Mouse (Mus musculus): ENCODE measurements around the gene Bpifb6.

The Bpifb6 gene

DNA sequence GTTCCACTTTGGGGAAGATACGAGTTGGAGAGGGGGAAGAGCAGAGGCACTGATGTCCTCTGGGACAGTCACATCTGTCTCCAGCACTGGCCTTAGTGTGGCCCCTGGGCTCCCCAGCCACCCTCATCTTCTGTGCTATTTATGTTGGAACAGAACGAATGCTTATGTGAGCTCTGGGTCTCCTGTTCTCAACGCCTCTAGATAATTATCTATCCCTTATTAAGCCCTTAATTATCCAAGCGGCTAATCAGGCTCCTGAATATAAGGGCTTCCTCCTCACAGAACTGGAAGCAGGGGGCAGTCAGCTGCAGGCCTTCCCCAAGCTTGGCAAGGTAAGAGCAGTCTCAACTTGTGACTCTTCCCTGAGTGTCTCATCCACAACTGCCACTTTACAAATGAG lies at the start of gene Bpifb6:
TSS of gene Bpifb6 (plus strand) at position 301 of the 400 bp plus-strand sequence.
- DNase-seq, result no peak

- DNase-seq, result peak; percentile 62 to 72
These were observed 49.2 kb upstream of the Bpifb6 start for GRCm38 (mm10) chr2:153851030-153851360.

DNA sequence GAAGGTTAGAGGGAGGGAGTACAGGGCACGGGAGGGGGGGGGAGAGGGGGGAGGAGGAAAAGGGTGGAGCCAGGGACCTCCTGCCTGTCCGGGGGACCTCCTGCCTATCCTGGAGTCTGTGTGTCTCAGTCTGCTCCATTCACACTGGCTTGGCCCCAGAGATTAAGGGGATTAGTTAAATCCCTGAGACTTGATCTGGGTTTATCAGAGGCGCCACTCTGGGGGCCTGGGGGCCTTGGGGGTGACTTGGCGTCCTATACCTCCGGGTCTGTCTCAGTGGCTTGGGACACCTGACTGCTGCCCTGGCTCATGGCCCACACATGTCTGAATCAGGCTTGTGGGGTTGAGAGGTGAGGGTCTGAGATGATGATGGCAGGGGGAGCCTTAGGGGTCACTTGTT lies 46.6 kb upstream of the Bpifb6 start:
- DNase-seq, result peak in 1 of 2 experiments; percentile 22

GRCm38 (mm10) chr2:153859581-153859980 lies 40.6 kb upstream of the Bpifb6 start:
- DNase-seq, result peak in 1 of 2 experiments; percentile 27

DNA sequence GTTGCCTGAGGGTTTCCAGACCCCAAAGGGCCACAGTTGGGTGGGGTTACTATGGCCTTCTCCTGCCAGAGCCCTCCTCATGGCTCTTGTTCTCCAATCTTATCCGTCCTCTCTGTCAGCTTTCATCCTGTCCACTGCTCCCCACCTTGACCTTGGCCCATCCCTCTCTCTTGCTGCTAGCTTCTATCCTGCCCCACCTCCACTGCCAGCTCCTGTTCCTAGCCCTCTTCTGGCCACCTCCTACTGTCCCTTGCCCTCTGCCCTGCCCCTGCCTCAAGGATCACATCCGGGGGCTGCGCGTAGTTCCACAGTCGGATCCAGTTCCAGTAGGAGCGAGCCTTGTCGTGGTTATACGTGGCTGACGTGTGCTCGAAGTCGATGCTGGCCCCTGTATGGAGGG lies 39.9 kb upstream of the Bpifb6 start:
- no peak for DNase-seq

- DNase-seq, result peak in 1 of 2 experiments; percentile 12
These were observed 39.5 kb upstream of the Bpifb6 start for GRCm38 (mm10) chr2:153860715-153861114.

DNA sequence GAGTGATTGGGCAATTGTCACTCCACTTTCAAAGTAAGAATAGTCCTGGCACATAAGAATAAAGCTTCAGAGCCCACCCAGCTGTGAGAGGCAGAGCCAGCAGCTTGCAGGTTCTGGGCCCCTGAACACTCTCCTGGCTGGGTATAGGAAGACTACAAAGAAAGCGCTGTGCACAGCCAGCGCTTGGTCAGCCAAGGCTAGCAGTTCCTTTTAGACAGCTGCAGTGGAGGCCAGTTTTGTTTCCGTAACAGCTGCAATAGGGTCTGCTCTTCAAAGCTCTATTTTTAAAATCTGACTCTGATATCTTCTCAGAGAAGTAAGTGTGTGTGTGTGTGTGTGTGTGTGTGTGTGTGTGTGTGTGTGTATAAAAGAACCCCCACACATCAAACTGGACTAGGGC lies 38.2 kb upstream of the Bpifb6 start:
- peak in 1 of 2 experiments; percentile 21 for DNase-seq

- DNase-seq, result peak in 1 of 2 experiments; percentile 17
These were observed 29.2 kb upstream of the Bpifb6 start, which contains the start of gene Sun5 for GRCm38 (mm10) chr2:153870984-153871383. Gene Sun5, minus strand, starts transcription at chr2:153871084.

DNA sequence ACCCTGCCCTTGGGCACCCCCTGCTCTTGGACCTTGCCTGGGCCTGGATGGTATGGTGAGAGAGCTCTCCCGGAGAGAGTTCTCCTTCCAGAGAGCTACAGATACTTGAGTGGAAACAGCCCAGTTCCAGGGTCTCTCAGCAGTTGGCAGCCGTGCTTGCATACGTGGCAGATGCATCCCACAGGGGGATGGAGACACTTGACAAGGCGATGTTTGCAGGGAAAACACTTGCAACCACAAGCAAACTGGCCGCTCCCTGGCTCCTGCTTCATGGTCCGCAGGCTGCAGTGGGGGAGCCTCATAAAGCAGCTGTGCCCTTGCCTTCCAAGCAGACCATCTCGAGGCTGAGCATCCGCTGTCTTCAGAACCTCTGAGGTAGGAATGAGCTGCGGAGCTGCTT lies 25.4 kb upstream of the Bpifb6 start, which contains the start of gene Bpifb2:
TSS of gene Bpifb2 (plus strand) at position 301 of the 400 bp plus-strand sequence.
- no peak for DNase-seq

DNA sequence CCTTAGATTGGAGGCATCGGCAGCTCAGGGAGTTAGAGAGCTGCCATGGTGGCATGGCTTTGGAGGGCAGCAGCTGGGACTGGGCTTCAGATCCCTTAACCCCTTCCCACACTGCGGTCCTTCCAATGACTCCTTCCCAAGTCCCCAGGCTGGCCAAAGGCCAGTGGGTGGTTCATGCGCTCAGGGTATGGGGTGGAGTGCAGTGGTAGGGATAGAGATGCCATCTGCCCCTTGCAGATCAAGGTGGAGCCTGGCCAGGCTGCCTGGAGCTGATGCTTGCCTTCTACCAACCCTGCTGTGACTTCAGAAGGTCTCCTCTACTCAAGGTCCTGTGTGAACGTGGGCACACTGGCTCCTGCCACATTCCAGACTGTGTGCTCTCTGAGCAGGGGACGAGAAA lies 1.1 kb upstream of the Bpifb6 start:
- no peak for DNase-seq

DNA sequence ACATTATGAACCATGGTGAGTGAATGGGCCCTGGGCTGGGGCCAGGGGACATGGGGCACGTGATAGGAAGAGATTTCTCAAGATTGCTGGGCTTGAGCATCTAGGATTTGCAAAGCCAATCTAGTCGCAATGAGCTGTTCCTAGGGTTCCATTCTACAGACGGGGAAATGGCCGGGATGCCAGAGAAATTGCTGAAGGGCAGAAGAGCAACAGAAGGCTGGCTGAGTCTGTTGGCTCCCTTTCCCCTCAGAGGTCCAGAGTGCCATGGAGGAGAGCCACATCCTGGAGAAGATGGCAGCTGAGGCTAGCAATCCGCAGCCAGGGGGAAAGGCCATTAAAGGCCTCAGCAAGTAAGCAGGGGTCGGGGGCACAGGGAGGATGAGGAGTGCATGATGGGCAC lies 2.5 kb downstream of the Bpifb6 start:
- no peak for DNase-seq

GRCm38 (mm10) chr2:153906626-153907025 lies 6.4 kb downstream of the Bpifb6 start:
- DNase-seq, result no peak

GRCm38 (mm10) chr2:153914151-153914550 lies 14.0 kb downstream of the Bpifb6 start:
- DNase-seq, result no peak

DNA sequence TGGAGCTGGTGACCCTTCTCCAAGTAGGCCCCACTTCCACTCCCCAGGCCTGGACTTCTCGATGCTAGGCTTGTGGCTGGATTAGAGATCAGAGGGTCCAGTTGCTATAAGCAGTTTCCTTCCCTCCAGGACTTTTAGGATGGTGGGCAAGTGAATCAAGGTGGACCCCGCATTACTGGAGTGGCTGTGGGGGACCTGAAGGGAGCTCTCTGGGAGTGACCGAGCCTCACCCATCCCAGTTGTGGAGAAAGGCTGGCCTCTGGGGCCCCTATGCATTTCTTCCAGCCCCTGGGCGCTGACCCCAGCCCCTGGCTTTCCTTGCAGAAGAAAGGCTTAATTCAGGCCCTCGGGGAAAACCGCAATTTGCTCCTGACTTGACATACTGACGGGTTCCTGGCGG lies 17.7 kb downstream of the Bpifb6 start, which contains the start of gene Bpifb3:
TSS of gene Bpifb3 (plus strand) at position 301 of the 400 bp plus-strand sequence.
- DNase-seq, result no peak

GRCm38 (mm10) chr2:153921246-153921645 lies 21.1 kb downstream of the Bpifb6 start:
- DNase-seq, result no peak

- peak in 1 of 2 experiments; percentile 48 for DNase-seq
These were observed 29.8 kb downstream of the Bpifb6 start for GRCm38 (mm10) chr2:153929871-153930413.

DNA sequence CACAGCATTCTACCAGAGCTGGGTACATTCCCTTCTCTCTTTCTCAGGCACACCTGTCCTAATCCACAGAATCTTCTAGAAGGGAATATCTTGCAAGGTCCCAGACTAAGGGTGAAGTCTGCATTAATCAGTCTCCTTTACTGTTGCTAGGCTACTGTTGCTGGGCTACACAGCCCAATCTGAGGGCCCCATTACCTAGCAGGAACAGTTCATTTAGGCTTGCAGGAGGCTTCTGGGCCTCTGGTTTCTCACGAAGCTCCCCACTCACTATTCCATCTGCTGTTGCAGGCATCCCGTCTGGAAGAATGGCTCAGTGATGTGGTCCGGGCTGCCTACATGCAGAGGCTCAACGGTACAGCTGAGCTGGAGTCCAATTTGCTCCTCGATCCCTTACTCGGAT lies 30.9 kb downstream of the Bpifb6 start:
- DNase-seq, result no peak

DNA sequence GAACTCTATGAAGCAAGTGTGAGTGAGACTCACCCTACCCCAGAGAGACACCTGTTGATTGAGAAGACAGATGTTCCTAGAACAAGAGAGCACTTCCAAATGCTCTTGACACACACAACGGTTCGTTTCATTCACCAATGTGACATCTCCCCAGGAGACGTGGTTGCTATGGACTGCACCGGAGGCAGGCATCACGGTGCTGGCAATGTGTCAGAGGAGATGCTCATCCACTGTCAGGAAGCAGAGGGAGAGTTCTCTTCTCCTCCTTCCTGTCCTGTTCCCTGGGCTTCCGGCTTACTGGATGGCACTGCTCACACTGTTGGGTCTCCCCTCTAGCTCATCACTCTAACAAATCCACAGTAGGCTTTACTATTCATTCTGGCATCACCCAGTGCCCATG lies 33.1 kb downstream of the Bpifb6 start:
- no peak for DNase-seq

DNA sequence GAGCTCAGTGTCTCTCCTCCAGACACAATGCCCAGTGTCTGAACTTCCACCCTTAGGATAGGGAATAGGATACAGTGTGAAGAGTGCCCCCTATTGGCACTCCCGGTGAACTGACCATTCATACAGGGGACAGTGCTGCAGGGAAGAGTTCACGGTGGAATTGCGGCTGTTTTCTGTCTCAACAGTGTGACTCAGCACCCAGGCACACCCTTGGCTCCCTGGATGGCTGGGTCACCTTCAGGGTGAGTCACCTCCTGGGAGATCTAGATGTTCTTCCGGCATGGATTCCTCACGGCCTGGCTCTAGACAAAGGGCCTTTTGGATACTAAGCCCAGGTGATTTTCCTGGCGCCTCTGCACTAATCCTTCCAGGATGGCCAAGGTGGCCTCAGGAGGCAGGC lies 35.2 kb downstream of the Bpifb6 start:
- DNase-seq, result no peak

DNA sequence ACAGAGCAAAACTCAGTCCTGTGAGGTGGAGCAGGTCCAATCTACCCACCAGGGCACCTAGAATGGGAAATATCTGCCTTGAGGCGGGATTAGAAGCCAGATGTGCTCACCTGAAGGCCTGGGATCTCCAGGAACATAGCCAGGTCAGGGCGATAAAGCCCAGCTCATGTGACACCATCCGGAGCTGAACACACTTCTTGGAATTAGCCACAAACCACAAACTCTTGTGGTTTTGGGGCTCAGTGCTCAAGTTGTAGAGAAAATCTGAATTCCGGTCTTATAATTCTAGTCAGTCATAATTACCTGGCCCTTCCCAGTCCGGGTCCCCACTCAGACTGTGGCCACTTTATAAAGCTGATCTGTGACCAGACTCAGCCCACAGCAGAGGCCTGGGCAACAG lies 37.7 kb downstream of the Bpifb6 start, which contains the start of gene Bpifb4:
TSS of gene Bpifb4 (plus strand) at position 370 of the 400 bp plus-strand sequence.
- DNase-seq, result no peak

- peak in 1 of 2 experiments; percentile 46 for DNase-seq
These were observed 43.3 kb downstream of the Bpifb6 start for GRCm38 (mm10) chr2:153943537-153943936.

DNA sequence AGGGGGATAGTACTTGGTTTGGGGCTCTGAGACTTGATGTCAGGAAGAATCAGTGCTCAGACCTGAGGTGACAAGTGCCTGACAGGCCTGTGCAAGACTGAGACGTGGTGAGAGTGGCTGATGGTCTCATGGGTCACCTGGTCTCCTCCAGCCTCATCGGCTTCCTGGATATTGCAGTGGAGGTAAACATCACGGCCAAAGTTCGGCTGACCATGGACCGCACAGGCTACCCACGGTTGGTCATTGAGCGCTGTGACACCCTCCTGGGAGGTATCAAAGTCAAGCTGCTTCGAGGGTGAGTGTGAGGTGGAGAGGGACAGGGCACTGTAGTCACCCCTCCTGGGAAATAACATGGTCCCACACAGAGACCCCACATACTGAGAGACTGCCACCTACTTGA lies 44.4 kb downstream of the Bpifb6 start:
- DNase-seq, result no peak

DNA sequence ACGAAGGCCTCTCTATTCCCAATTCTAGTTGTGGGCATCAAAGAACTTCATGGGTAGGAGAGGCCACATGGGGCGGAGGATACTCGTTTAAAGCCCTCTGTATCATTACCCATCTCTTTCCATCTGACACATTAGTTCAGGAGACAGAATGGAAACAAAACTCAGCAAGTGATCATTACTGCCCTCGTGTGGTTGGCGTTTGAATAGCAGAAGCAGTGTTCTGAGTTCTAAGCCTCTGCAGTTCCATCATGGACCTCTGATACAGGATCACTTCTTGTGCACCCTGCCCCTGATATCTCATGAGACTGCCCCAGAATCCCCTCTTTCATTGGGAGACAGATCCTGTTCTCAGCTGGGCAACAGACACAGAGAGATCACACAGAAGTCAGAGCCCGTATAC lies 52.7 kb downstream of the Bpifb6 start:
- peak; percentile 45 to 68 for DNase-seq

GRCm38 (mm10) chr2:153953836-153954235 lies 53.6 kb downstream of the Bpifb6 start:
- peak in 1 of 2 experiments; percentile 44 for DNase-seq

Data from kidney, postnatal 25 days (tissue).